Mouse (Mus musculus) left cerebral cortex, postnatal 36 days (tissue): ENCODE results near the gene Lipo3. TPM values are rescaled to one million over a fixed set of nuclear protein-coding genes. Genes with fewer than 3 reads are reported as not detected.
"Not testable (repeated sequence)": the region's sequence is repeated elsewhere in the genome, so short reads cannot be mapped to it uniquely, and the experiment has no call there.

Experiments
- DNase-seq, 2 experiments: peaks; one replicate each; pipeline ENCODE4 v3.0.0; 2021 to 2022; ENCODE audit warnings: low spot score in 2 of 2, mixed read lengths in 1 of 2
- intact Hi-C: fragments of 180-260 bp; cut with DNase I; formaldehyde crosslinking; loops from one replicate; pipeline ENCODE4 v1.15.1; 2025
- microRNA-seq: library from miRNA; unstranded; fragments of <30 nt; microRNA quantifications from one replicate; pipeline ENCODE4 v1.2.0, GENCODE M21; 2022
- total RNA-seq, 2 experiments: library from RNA; stranded (reverse); gene quantifications; 2 replicates each; pipeline ENCODE4 v1.2.3; 2021

Gene Lipo3
- 1 to 10 TPM; 4.6 to 5.1 TPM for total RNA-seq

DNA sequence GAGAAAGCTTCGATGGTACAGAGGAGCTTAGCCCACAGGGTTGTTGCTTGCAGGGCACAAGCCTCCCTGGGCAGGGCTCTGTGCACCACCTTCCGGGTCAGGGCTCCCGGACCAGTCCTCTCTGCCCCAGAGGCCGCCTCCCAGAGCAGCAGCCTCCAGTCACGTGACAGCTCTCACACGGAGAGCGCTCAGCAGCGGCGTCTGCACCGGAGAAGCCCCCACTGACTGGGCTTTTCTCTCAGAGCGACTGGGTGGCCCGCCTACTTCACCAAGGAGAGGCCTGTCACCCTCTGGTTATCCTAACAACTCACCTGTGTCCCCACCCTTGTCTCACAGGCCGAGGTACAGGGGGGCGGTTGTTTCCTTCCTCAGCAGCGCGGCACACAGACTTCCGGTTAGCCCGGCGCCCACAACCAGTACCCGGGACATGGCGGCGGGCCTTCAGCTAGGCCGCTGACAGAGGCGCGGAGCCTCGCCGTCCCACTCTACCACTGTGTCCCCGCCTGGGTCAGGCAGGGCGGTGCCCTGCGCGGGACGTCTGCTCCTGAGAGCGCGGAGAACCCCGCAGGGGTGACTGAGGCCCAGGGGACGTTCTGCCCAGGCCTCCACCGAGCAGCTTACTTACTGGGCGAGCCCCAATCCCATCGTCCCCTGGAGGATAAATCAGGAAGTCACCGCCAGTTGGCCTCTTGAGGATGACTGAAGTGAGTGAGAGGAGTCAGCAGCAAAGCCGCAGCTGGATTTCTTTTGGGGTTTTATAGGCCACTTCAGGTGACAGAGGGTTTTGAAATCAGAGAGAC lies at the start of gene Lipo3:
Gene Lipo3, minus strand, starts transcription at position 665 of the 800 bp plus-strand sequence.
- intact Hi-C loops = loop anchor here (10.0 kb wide), 1 partner anchor 177 kb away; no protein-coding TSS in a partner anchor
- peak; percentile 17 to 20 for DNase-seq

DNA sequence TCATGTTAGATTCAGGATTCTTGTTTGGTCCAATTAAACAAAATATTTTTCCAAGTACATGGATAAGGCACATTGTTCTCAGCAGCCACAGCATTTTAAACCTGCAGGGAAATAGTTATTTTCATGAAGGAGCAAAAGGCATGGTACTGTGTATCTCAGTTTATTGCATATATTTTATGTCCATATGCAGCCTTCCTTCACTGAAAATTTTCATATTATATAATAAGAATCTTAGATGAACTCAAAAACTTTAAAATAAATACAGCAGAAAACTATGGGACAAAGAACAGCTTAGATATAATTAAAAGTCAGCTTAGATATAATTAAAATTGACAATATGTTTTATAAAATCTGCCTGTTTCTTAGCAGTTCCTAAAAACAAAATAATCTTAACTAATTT lies 25.6 kb upstream of the Lipo3 start, which contains the start of gene Lipo1:
Gene Lipo1, minus strand, starts transcription at position 101 of the 400 bp plus-strand sequence.
- DNase-seq = not testable (repeated sequence)

DNA sequence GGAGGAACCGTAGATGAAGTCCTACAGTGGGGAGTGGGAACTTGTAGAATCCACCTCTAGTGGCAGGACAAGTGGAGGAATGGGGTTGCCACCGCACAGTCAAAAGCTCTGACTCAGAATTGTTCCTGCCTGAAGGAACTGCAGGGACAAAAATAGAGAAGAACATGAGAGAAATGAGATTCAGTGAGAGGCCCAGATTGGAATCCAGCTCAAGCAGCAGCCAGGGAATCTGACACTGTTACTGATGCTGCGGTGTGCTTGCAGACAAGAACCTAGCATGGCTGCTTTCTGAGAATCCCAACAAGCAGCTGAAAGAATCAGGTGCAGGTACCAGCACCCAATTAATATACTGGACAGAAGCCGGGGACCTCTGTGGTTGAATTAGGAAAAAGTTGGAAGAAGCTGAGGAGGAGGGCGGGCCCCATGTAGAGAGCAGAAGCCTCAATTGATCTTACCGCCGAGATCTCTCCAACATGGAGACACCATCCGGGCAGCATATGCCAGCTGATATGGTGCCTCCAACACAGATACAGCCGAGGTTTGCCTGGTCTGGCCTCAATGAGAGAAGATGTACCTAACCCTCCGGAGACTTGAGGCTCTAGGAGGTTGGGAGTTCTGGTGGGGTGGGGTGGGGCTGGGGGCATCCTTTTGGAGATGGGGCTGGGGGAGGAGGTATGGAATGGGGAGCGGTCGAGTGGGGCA lies 25.0 kb upstream of the Lipo3 start:
- peak; percentile 17 to 33 for DNase-seq
- intact Hi-C loops = no loop called here

More for the DNA sequence above, 25.6 kb upstream of the Lipo3 start, which contains the start of gene Lipo1:
- intact Hi-C loops = not testable (repeated sequence)

DNA sequence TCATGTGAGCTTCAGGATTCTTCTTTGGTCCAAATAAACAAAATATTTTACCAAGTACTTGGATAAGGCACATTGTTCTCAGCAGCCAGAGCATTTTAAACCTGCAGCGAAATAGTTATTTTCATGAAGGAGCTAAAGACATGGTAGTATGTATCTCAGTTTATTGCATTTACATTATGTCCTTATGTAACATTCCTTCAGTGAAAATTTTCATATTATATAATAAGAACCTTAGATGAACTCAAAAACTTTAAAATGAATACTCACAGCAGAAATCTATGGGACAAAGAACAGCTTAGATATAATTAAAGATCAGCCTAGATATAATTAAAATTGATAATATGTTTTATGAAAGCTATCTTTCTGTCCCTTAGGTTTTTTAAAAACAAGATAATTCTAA lies 10.5 kb downstream of the Lipo3 start, which contains the start of gene Lipo2:
Gene Lipo2, minus strand, starts transcription at position 101 of the 400 bp plus-strand sequence.
- intact Hi-C loops, DNase-seq: not testable (repeated sequence)

DNA sequence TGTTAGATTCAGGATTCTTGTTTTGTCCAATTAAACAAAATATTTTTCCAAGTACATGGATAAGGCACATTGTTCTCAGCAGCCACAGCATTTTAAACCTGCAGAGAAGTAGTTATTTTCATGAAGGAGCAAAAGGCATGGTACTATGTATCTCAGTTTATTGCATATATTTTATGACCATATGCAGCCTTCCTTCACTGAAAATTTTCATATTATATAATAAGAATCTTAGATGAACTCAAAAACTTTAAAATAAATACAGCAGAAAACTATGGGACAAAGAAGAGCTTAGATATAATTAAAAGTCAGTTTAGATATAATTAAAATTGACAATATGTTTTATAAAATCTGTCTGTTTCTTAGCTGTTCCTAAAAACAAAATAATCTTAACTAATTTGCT lies 136.6 kb downstream of the Lipo3 start, which contains the start of gene Gm8978:
Gene Gm8978, minus strand, starts transcription at position 101 of the 400 bp plus-strand sequence.
- intact Hi-C loops, DNase-seq: not testable (repeated sequence)

DNA sequence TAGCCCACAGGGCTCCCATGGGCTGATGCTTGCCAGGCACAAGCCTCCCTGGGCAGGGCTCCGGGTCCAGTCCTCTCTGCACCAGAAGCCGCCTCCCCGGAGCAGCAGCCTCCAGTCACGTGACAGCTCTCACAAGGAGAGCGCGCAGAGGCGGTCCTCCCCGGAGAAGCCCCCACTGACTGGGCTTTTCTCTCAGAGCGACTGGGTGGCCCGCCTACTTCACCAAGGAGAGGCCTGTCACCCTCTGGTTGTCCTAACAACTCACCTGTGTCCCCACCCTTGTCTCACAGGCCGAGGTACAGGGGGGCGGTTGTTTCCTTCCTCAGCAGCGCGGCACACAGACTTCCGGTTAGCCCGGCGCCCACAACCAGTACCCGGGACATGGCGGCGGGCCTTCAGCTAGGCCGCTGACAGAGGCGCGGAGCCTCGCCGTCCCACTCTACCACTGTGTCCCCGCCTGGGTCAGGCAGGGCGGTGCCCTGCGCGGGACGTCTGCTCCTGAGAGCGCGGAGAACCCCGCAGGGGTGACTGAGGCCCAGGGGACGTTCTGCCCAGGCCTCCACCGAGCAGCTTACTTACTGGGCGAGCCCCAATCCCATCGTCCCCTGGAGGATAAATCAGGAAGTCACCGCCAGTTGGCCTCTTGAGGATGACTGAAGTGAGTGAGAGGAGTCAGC lies 172.0 kb downstream of the Lipo3 start:
- intact Hi-C loops = loop anchor here (10.0 kb wide), 1 partner anchor 175 kb away; the partner anchor contains the start of gene Lipo3
- DNase-seq = peak; percentile 58 to 68

DNA sequence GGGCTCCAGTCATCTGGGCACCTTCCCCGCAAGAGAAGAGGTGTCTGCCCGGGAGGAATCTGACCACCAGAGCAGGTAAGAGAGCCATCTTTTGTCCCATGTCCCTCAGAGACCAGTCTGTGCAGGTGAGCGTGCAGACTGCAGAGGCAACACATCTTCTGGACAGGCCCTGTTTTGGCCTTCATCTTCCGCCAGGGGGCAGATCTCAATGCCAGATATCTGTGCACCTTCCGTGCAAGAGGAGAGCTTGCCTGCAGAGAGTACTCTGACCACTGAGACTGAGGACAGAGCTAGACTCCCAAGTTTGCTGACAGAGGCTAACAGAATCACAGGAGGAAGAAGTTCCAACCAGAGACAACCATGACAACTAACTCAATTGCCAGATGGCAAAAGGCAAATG lies 193.2 kb downstream of the Lipo3 start:
- intact Hi-C loops, DNase-seq: not testable (repeated sequence)

DNA sequence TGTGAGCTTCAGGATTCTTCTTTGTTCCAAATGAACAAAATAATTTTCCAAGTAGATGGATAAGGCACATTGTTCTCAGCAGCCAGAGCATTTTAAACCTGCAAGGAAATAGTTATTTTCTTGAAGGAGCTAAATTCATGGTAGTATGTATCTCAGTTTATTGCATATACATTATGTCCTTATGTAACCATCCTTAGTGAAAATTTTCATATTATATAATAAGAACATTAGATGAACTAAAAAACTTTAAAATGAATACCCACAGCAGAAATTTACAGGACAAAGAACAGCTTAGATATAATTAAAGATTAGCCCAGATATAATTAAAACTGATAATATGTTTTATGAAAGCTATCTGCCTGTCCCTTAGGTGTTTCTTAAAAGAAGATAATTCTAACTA lies 244.1 kb downstream of the Lipo3 start, which contains the start of gene Lipo4:
Gene Lipo4, minus strand, starts transcription at position 101 of the 400 bp plus-strand sequence.
- DNase-seq = no peak
- intact Hi-C loops = no loop called here

Small RNA genes lying within 50 kb of the gene (microRNA-seq; reads per million reads assigned to microRNA genes)
- not detected for gene Gm27440

Other genes starting within 250 kb of the Lipo3 start
- gene Lipo4, start 244.2 kb downstream of the Lipo3 start, total RNA-seq = under 1 TPM; 0.20 to 0.22 TPM
- not detected for gene Gm8978, start 136.7 kb downstream of the Lipo3 start, total RNA-seq
- under 1 TPM in 1 of 2 experiments, not detected in 1; 0.25 TPM for gene Lipo2, start 10.6 kb downstream of the Lipo3 start, total RNA-seq
- not detected for gene Lipo1, start 25.5 kb upstream of the Lipo3 start, total RNA-seq
- not detected for gene Lipf, start 199.2 kb upstream of the Lipo3 start, total RNA-seq
- gene Lipk, start 246.3 kb upstream of the Lipo3 start, total RNA-seq = not detected